9 mouse cellular contexts compared by ENCODE assay signal in the genomic region with DNA sequence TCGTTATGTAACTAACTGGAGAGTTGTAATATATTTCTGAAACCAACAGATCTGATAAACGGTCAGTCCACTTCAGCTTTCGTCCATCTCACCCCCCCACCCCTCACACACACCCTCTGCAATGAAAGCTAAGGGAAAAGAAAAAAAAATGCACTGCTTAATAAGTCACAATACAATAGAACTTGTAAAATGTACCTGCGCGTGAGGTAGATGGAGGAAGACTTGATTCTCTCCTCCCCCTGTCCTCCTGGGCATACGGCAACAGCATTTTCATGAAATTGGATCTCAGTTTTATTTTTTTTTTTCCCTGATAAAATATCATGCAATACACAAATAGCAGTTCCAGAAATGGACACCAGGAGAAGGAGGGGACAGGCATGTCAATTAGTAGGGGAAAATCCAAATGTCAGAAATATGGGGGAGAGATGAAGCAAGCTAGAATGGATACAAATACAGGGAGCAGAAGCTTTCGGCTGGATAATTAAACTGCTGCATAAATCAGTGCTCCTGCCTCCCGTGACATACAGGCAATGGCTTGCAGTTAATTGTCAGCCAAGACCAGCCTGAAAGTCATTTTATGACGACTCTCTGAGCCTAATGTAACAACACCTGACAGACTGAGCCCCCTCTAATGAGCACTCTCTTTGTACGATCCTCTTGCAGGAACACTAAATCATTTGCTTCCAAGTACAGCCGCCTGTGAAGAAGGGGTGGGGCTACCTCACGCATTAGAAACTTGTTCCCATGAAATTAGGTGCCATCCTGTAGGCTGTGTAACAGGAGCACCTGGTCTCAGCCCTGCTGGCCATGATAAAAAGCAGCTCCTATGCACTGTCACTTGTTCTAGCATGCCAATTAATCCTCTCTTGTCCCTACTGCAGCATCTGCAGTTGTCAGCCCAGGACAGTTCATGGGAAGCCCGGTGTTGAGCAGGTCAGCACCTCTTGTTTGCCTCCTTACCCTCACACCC. TPM values are rescaled to one million over a fixed set of nuclear protein-coding genes. Genes with fewer than 3 reads are reported as not detected.
DNase-seq lines count a peak whose midpoint lies in the region; TF ChIP-seq lines count a peak whose summit lies in the region.
"Had no signal": no experiment of that assay in that cellular context is flagged by ENCODE, and none has a peak within 500 bp of the region (broad histone marks: within the 10 kb centered on the region; RNA-seq: fewer than 3 reads in every experiment).

No protein-coding gene starts in this region.

- no peaks in the 10 kb centered on the region for H3K27me3 ChIP-seq in heart, adult 2 months (ENCODE audit: control insufficient read depth, insufficient read depth, low read length)

- no peak overlapping the region for H3K9ac ChIP-seq in heart, adult 2 months (ENCODE audit: low read depth, low read length)

- H3K27ac ChIP-seq in heart, adult 2 months, result no peak overlapping the region

- 65% methylated on average over 13 of the region's 13 CpGs for WGBS in heart, adult 2 months

- no peak for TF ChIP-seq EP300 in heart, adult 2 months (IDR thresholded peaks at IDR 0.05; ENCODE audit: insufficient read depth, low read depth, low read length)

- TF ChIP-seq POLR2A in heart, adult 2 months (IDR thresholded peaks at IDR 0.05; ENCODE audit: insufficient read depth, low read depth, low read length), result no peak

- no peaks in the 10 kb centered on the region for H3K36me3 ChIP-seq in heart, adult 2 months (ENCODE audit: control insufficient read depth, insufficient read depth, low read length)

- H3K4me1 ChIP-seq in heart, adult 2 months (ENCODE audit: control insufficient read depth, insufficient read depth, low read length), result no peaks in the 10 kb centered on the region

- no peaks in the 10 kb centered on the region for H3K79me2 ChIP-seq in heart, adult 2 months (replicated peaks; ENCODE audit: control insufficient read depth, insufficient read depth, low read length)

- no peak for DNase-seq in heart, adult 2 months
- no peak for DNase-seq in heart, postnatal 25 days (ENCODE audit: low spot score)
- DNase-seq in retina, postnatal 1 day, result peak; percentile 39
- no peak for DNase-seq in retina, embryonic 14.5 days (ENCODE audit: low spot score)
- peak; percentile 67 for DNase-seq in layer of hippocampus, adult 9-10 months (ENCODE audit: low spot score)
- DNase-seq in right cerebral cortex, postnatal 25 days, result peak; percentile 43
- no peak for DNase-seq in spleen, adult 12 weeks (ENCODE audit: low spot score)
- no peak for DNase-seq in gastrocnemius, adult 18-20 months (ENCODE audit: low spot score)
- DNase-seq: thymus, postnatal 14 days had no signal

- intact Hi-C loops in heart, adult 2 months (cut with DNase I), result no loop called here
- intact Hi-C loops in heart, postnatal 25 days (cut with DNase I), result no loop called here

- TF ChIP-seq CTCF in heart, adult 2 months (IDR thresholded peaks at IDR 0.05), result peak; percentile 17

- H3K4me3 ChIP-seq in heart, adult 2 months, result no peak overlapping the region

RNA-seq across cellular contexts. Expression of a gene that starts 11.7 kb away (rescaled TPM):
- 1 to 10 TPM; 2.5 TPM for total RNA-seq in heart, adult 2 months (2021)
- polyA plus RNA-seq in heart, adult 2 months (2012; rRNA removed), result 0.61 and 0.85 TPM in 2 replicates
- 1 to 10 TPM; 3.1 to 3.8 TPM for total RNA-seq in heart, postnatal 25 days (2021)
- total RNA-seq in gastrocnemius, adult 18-20 months (2021), result 1 to 10 TPM in 1 of 2 experiments, under 1 TPM in 1; 0.75 to 2.3 TPM

Comparison
In these comparisons a context has a peak if more than half of its experiments do, and no peak if none do; other contexts are left out.
1. DNase-seq: peak in retina, postnatal 1 day (single experiment), layer of hippocampus, adult 9-10 months (single experiment) and right cerebral cortex, postnatal 25 days (single experiment); none in heart, adult 2 months (0 of 2), heart, postnatal 25 days (single experiment), retina, embryonic 14.5 days (single experiment), spleen, adult 12 weeks (single experiment) and gastrocnemius, adult 18-20 months (single experiment).